Mouse (Mus musculus) lung, postnatal 0 days (tissue): ENCODE measurements around the gene Lrrc10.
A peak's percentile ranks its signal among the peaks of the same experiment; 100 is the strongest.

Experiments
- CTCF ChIP-seq: IDR thresholded peaks from 2 replicates; pipeline ENCODE4 v1.5.1; 2016; ENCODE audit warnings: antibody characterized with exemption, mild to moderate bottlenecking
- EP300 ChIP-seq: IDR thresholded peaks from 2 replicates; pipeline ENCODE4 v1.6.1; 2016; ENCODE audit warnings: antibody characterized with exemption, mild to moderate bottlenecking, control low read depth

DNA sequence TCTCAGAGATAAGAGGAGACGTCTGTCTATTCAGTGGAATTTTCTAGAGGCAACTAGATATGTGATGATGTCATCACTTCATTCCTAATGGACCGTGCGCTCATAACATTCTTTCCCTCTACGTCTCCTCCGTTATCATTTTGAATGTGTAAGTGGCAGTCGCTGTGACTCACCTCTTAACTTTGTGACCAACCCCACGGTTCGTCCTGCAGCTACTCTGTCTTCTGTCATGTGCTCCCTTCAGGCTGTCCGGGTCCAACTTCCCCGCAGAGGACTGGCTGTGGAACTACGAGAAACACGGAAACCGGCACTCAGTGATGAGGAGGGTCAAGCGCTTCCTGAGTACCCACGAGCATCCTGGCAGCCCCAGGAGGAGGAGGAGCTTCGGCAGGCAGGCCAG, 21.4 kb upstream of the Lrrc10 start:
- no peak for TF ChIP-seq CTCF
- TF ChIP-seq EP300 = peak; percentile 86
